Mouse (Mus musculus) thymus, adult 2 months (tissue): ENCODE results near the gene Gm49369. TPM values are rescaled to one million over a fixed set of nuclear protein-coding genes. Genes with fewer than 3 reads are reported as not detected.

Source experiments
- DNase-seq: peaks from one replicate; pipeline ENCODE4 v3.0.0; 2021
- H3K27ac ChIP-seq: fragments of 200-500 bp; 2 replicates; pipeline ENCODE4 v1.5.1; 2012; ENCODE audit warnings: low read length, control low read depth; ENCODE audit not compliant: control insufficient read depth, insufficient read depth
- H3K27me3 ChIP-seq: fragments of 200-500 bp; 2 replicates; pipeline ENCODE4 v1.6.1; 2012; ENCODE audit warnings: mild to moderate bottlenecking, low read length, moderate library complexity, mixed read lengths; ENCODE audit not compliant: control insufficient read depth, insufficient read depth
- H3K36me3 ChIP-seq: fragments of 200-500 bp; 2 replicates; pipeline ENCODE4 v1.6.1; 2012; ENCODE audit warnings: mild to moderate bottlenecking, low read length, moderate library complexity; ENCODE audit not compliant: control insufficient read depth, insufficient read depth
- H3K4me1 ChIP-seq: fragments of 200-500 bp; replicated peaks from 2 replicates; pipeline ENCODE4 v1.6.1; 2012; ENCODE audit warnings: low read length; ENCODE audit not compliant: control insufficient read depth, insufficient read depth
- H3K4me3 ChIP-seq: fragments of 200-500 bp; 2 replicates; pipeline ENCODE4 v1.5.1; 2012; ENCODE audit warnings: mild to moderate bottlenecking, low read length, control low read depth, moderate library complexity; ENCODE audit not compliant: control insufficient read depth, insufficient read depth
- CTCF ChIP-seq: fragments of 200-500 bp; IDR thresholded peaks from 2 replicates; pipeline ENCODE4 v1.5.1; 2012; ENCODE audit warnings: mild to moderate bottlenecking, control low read depth, low read length, moderate library complexity, borderline replicate concordance; ENCODE audit not compliant: control insufficient read depth, poor library complexity, insufficient read depth; ENCODE audit errors: extremely low read depth
- POLR2A ChIP-seq: fragments of 200-500 bp; IDR thresholded peaks from 2 replicates; pipeline ENCODE4 v1.6.1; 2012; ENCODE audit warnings: mild to moderate bottlenecking, low read length, control low read depth, moderate library complexity; ENCODE audit not compliant: control insufficient read depth, poor library complexity, insufficient read depth; ENCODE audit errors: extremely low read depth
- WGBS: fragments of 180-500 bp; shearing (Covaris S2); methylation state at CpG from one replicate; pipeline ENCODE4 v1.1.7; 2018; 5-methylcytosine and 5-hydroxymethylcytosine counted together
- polyA plus RNA-seq: library from polyadenylated mRNA; depleted of rRNA; stranded (reverse); fragments of >200 nt; gene quantifications from 2 replicates; pipeline ENCODE4 v1.2.3, GENCODE M21; 2012; rRNA removed

Gene Gm49369
- polyA plus RNA-seq, result 0.23 and 0.31 TPM in 2 replicates

DNA sequence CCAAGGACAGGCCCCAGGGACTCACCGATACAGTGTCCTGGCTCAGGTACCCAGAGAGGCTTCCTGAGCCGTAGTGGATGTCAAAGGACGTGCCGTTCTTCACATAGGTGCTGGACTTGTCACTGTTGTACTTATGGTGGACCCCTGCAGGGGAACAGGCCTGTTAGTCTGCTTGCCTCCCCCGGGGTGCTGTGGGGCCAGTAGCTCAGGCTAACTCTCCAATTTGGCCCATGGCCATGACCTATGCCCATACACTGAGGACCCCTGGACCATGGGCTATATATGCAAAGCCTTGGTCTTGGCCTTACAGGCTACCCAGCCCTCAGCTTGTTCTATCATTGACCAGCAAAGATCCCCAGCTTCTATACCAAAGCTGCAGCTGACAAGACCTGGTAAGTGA lies at the start of gene Gm49369:
TSS of gene Gm49369 (minus strand) at position 101 of the 400 bp plus-strand sequence.
- peak within 1 kb of the TSS; percentile 97 for H3K27ac ChIP-seq
- H3K4me1 ChIP-seq, result peaks cover 69% of the 10 kb centered on the region
- H3K27me3 ChIP-seq, result no peaks in the 10 kb centered on the region
- TF ChIP-seq CTCF (no peak), POLR2A (no peak)
- WGBS, result 98% methylated on average over 5 of the region's 5 CpGs
- peaks cover 59% of the 10 kb centered on the region for H3K36me3 ChIP-seq
- no peak for DNase-seq
- no peak within 1 kb of the TSS for H3K4me3 ChIP-seq

DNA sequence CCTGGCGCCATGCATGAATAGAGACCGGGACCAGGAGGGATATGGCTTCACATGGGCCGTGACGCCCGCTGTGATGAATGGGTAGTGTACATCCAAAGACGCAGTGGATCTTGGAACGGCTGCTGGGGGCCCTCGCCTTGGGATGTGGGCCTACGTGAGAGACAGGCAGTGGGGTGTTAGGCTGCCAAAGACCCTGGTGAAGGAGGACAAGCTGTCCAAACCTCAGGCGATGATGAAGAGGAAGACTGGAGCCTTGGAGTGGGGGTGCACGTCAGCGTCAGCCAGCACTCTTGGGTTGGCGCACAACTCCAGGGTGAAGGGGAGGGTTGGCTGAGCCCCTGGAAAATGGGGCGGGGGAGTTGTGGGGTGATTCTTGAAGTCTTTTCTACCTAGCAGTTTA lies 48.6 kb upstream of the Gm49369 start:
- H3K36me3 ChIP-seq, result no peaks in the 10 kb centered on the region
- 96% methylated on average over 14 of the region's 14 CpGs for WGBS
- no peak for TF ChIP-seq CTCF
- TF ChIP-seq POLR2A, result no peak
- no peaks in the 10 kb centered on the region for H3K27me3 ChIP-seq
- no peak overlapping the region for H3K4me3 ChIP-seq
- no peak overlapping the region for H3K27ac ChIP-seq
- H3K4me1 ChIP-seq, result peaks cover 15% of the 10 kb centered on the region
- DNase-seq, result no peak

DNA sequence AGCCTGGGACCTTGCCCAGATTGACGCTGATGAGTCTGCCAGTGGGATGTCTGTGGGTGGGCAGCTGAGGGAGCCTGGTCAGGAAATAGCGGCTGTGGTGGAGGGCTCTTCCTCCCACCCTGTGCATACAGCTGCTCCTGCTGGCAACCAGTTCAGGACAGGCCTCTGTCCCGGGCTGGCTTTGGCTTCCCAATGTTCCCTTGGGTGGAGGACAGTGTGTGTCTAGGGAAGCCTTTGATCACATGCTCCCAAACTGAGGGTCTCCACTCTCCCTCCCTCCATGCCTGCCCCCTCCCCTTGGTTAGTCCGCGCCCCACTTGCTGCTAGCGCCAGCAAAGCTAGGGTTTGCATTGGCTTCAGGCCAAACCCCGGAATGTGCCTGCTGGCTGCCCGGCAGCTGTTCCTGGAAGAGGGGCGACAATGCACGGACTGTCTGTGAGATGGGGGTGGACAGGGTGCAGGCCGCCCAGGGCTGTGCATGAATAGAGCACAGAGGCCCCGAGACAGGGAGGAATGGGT lies 47.8 kb upstream of the Gm49369 start:
- TF ChIP-seq POLR2A (no peak), CTCF (no peak)
- H3K27ac ChIP-seq, result no peak overlapping the region
- 30% methylated on average over 12 of the region's 12 CpGs for WGBS
- H3K4me3 ChIP-seq, result no peak overlapping the region
- no peaks in the 10 kb centered on the region for H3K27me3 ChIP-seq
- H3K4me1 ChIP-seq, result peaks cover 15% of the 10 kb centered on the region
- no peak for DNase-seq
- H3K36me3 ChIP-seq, result no peaks in the 10 kb centered on the region

DNA sequence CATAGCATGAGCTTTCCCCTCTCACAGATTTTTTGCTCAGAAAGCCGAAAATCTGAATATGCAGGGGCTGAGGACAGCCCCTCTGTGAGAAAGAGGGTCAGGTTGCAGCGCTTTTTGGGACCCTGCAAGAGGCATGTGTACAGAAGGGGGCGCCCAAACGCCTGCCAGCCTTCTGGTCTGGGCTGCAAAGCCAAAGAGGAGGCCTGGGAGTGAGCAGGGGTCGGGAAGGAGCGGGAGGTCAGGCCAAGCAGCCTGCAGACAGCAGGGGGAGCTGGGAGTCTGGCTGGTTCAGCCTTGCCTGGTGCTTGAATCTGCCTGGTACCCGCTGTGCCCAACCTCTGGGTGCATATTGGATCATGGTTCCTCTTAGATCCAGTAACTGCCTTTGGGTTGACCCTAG lies 45.7 kb upstream of the Gm49369 start:
- H3K27ac ChIP-seq, result no peak overlapping the region
- WGBS, result 52% methylated on average over 7 of the region's 7 CpGs
- no peak overlapping the region for H3K4me3 ChIP-seq
- H3K4me1 ChIP-seq, result peaks cover 1% of the 10 kb centered on the region
- peak; percentile 45; the same call in 1 of the 2 replicates for TF ChIP-seq CTCF
- TF ChIP-seq POLR2A, result no peak
- H3K36me3 ChIP-seq, result no peaks in the 10 kb centered on the region
- no peaks in the 10 kb centered on the region for H3K27me3 ChIP-seq
- peak; percentile 57 for DNase-seq

- peaks cover 20% of the 10 kb centered on the region for H3K4me1 ChIP-seq
- TF ChIP-seq CTCF, result no peak
- no peaks in the 10 kb centered on the region for H3K36me3 ChIP-seq
- 88% methylated on average over 11 of the region's 11 CpGs for WGBS
- no peak overlapping the region for H3K4me3 ChIP-seq
- no peaks in the 10 kb centered on the region for H3K27me3 ChIP-seq
- DNase-seq, result no peak
- H3K27ac ChIP-seq, result no peak overlapping the region
These were observed 43.3 kb upstream of the Gm49369 start for GRCm38 (mm10) chr7:142425641-142426213.

DNA sequence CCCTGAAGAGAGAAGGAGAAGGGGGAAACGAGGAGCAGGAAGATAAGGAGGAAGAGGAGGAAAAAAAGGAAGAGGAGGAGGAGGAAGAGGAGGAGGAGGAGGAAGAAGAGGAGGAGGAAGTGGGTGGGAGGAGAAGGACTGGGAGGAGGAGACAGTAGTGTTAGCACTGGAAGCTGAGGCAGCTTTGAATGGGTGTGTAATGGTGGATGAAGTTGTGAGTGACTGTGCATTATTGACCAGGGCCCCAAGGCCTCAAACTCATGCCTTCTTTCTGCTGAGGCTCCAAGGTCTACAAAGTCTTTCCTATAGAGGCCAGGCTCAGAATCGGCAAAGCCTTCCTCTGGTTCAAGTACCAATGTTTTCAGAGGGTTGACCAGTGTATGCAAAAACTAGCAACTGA lies 39.4 kb upstream of the Gm49369 start:
- 75% methylated on average over 2 of the region's 2 CpGs for WGBS
- no peaks in the 10 kb centered on the region for H3K36me3 ChIP-seq
- H3K27ac ChIP-seq, result peak overlapping the region; percentile 51; the same call in 1 of the 2 replicates
- TF ChIP-seq POLR2A, result no peak
- no peaks in the 10 kb centered on the region for H3K27me3 ChIP-seq
- H3K4me3 ChIP-seq, result no peak overlapping the region
- no peak for DNase-seq
- H3K4me1 ChIP-seq, result peaks cover 20% of the 10 kb centered on the region

DNA sequence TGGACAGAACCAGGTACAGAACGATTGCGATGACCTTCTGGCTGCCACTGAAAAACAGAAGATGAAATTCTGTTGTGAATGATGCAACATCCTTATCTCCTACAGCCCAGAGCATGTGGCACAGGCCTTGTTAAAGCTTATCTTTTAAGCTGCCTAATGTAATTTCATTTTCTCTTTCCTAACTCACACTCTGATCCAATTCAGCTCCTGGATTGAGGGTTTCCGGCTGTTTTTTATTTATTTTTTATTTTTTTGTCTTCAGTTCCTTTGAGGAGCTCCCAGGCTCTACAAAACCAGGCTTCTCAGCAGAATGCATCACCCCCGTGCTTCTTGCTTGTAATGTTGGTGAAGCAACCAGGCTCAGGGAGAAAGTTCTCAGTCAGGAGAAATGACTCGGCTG lies 37.4 kb upstream of the Gm49369 start:
- Histone ChIP-seq H3K36me3 (no peaks in the 10 kb centered on the region), H3K27ac (no peak overlapping the region), H3K4me3 (no peak overlapping the region), H3K4me1 (peaks cover 20% of the 10 kb centered on the region), H3K27me3 (no peaks in the 10 kb centered on the region)
- 90% methylated on average over 5 of the region's 5 CpGs for WGBS
- TF ChIP-seq POLR2A, result no peak
- TF ChIP-seq CTCF, result no peak
- DNase-seq, result no peak
